Comparison of ENCODE assay signal across 8 mouse cellular contexts in the genomic region with DNA sequence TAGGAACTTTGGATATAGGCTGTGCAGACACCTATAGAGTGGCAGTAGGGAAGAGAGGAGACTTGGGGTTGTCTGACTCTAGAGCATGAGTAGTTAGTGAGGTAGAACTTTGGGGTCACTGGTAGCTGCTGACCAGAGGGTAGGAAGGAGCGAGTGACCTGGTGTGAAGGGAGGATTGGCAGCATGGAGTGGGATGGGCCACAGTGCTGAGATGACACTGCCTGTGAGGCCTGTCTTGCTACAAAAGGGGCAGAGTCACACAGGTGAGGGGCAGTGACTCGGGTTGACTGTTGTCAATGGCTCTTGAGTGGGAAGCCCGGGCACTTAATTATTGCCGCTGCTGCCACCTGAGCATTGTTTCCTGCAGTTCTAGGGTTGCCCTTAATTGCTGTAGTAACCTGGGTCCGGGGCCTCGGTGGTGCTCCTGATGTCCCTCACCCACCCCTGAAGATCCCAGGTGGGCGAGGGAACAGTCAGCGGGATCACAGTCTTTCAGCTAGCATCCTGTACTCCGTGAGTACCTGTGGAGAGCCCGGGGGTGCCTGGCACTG. TPM values are rescaled to one million over a fixed set of nuclear protein-coding genes. Genes with fewer than 3 reads are reported as not detected.
A peak's percentile ranks its signal among the peaks of the same experiment; 100 is the strongest.
DNase-seq lines count a peak whose midpoint lies in the region; ATAC-seq lines count a peak whose summit lies in the region.
"Had no signal": no experiment of that assay in that cellular context is flagged by ENCODE, and none has a peak within 500 bp of the region (broad histone marks: within the 10 kb centered on the region; RNA-seq: fewer than 3 reads in every experiment).

No protein-coding gene starts in this region.

- peaks cover 17% of the 10 kb centered on the region for H3K4me1 ChIP-seq in lung, embryonic 16.5 days (replicated peaks; ENCODE audit: control insufficient read depth, insufficient read depth, low read length)
- peaks cover 51% of the 10 kb centered on the region for H3K4me1 ChIP-seq in forebrain, embryonic 12.5 days
- H3K4me1 ChIP-seq in limb, embryonic 12.5 days (replicated peaks): peaks cover 38% of the 10 kb centered on the region
- peaks cover 21% of the 10 kb centered on the region for H3K4me1 ChIP-seq in stomach, embryonic 14.5 days (ENCODE audit: control insufficient read depth, insufficient read depth, low read length)

- peak overlapping the region; percentile 91 for H3K9ac ChIP-seq in lung, embryonic 16.5 days (ENCODE audit: low read length)
- peak overlapping the region; percentile 94 for H3K9ac ChIP-seq in forebrain, embryonic 12.5 days
- peak overlapping the region; percentile 93 for H3K9ac ChIP-seq in limb, embryonic 12.5 days (replicated peaks)
- peak overlapping the region; percentile 95; the same call in 1 of the 2 replicates for H3K9ac ChIP-seq in stomach, embryonic 14.5 days (replicated peaks; ENCODE audit: low read depth, low read length)

- H3K4me2 ChIP-seq in lung, embryonic 16.5 days (ENCODE audit: low read depth, low read length): peak overlapping the region; percentile 96
- peak overlapping the region; percentile 99 for H3K4me2 ChIP-seq in forebrain, embryonic 12.5 days
- H3K4me2 ChIP-seq in limb, embryonic 12.5 days: peak overlapping the region; percentile 98
- H3K4me2 ChIP-seq in stomach, embryonic 14.5 days (replicated peaks; ENCODE audit: low read depth, low read length): peak overlapping the region; percentile 97

- 61% methylated on average over 10 of the region's 10 CpGs for WGBS in lung, embryonic 16.5 days
- WGBS in forebrain, embryonic 12.5 days: 83% methylated on average over 10 of the region's 10 CpGs
- 76% methylated on average over 10 of the region's 10 CpGs for WGBS in limb, embryonic 12.5 days
- WGBS in stomach, embryonic 14.5 days: 76% methylated on average over 10 of the region's 10 CpGs

- no peak overlapping the region for H3K27ac ChIP-seq in lung, embryonic 16.5 days (ENCODE audit: low read length)
- no peak overlapping the region for H3K27ac ChIP-seq in forebrain, embryonic 12.5 days
- H3K27ac ChIP-seq in limb, embryonic 12.5 days: no peak overlapping the region
- H3K27ac ChIP-seq in stomach, embryonic 14.5 days (ENCODE audit: low read length): no peak overlapping the region

- ATAC-seq in lung, embryonic 16.5 days (ENCODE audit: low read depth): no peak
- no peak for ATAC-seq in forebrain, embryonic 12.5 days (ENCODE audit: low FRiP score)
- no peak for ATAC-seq in limb, embryonic 12.5 days (ENCODE audit: insufficient number of reproducible peaks, insufficient read depth, low FRiP score, low TSS enrichment, low read depth)
- ATAC-seq in stomach, embryonic 14.5 days (ENCODE audit: insufficient number of reproducible peaks, insufficient read depth, low FRiP score, low read depth): no peak

- no peak for DNase-seq in lung, postnatal 10 days
- DNase-seq in layer of hippocampus, adult 9-10 months (ENCODE audit: low spot score): no peak
- no peak for DNase-seq in lung, postnatal 4 days

- no peaks in the 10 kb centered on the region for H3K27me3 ChIP-seq in lung, embryonic 16.5 days (ENCODE audit: control insufficient read depth, insufficient read depth, low read depth, low read length)
- H3K27me3 ChIP-seq in forebrain, embryonic 12.5 days: no peaks in the 10 kb centered on the region
- H3K27me3 ChIP-seq in limb, embryonic 12.5 days: peaks cover 2% of the 10 kb centered on the region
- no peaks in the 10 kb centered on the region for H3K27me3 ChIP-seq in stomach, embryonic 14.5 days (ENCODE audit: control insufficient read depth, insufficient read depth, low read length)

- H3K4me3 ChIP-seq in lung, embryonic 16.5 days (ENCODE audit: low read length): peak overlapping the region; percentile 73
- peak overlapping the region; percentile 85 for H3K4me3 ChIP-seq in forebrain, embryonic 12.5 days (replicated peaks)
- peak overlapping the region; percentile 77 for H3K4me3 ChIP-seq in limb, embryonic 12.5 days (replicated peaks)
- H3K4me3 ChIP-seq in stomach, embryonic 14.5 days (ENCODE audit: low read depth, low read length): peak overlapping the region; percentile 71

- peaks cover 7% of the 10 kb centered on the region for H3K36me3 ChIP-seq in lung, embryonic 16.5 days (ENCODE audit: control insufficient read depth, insufficient read depth, low read length)
- H3K36me3 ChIP-seq in forebrain, embryonic 12.5 days (replicated peaks): peaks cover 18% of the 10 kb centered on the region
- peaks cover 27% of the 10 kb centered on the region for H3K36me3 ChIP-seq in limb, embryonic 12.5 days
- H3K36me3 ChIP-seq in stomach, embryonic 14.5 days (ENCODE audit: control insufficient read depth, insufficient read depth, low read length): peaks cover 13% of the 10 kb centered on the region

- no peaks in the 10 kb centered on the region for H3K9me3 ChIP-seq in lung, embryonic 16.5 days (ENCODE audit: control insufficient read depth, low read length)
- no peaks in the 10 kb centered on the region for H3K9me3 ChIP-seq in forebrain, embryonic 12.5 days
- H3K9me3 ChIP-seq in limb, embryonic 12.5 days: no peaks in the 10 kb centered on the region
- H3K9me3 ChIP-seq in stomach, embryonic 14.5 days (ENCODE audit: control insufficient read depth, low read depth, low read length): no peaks in the 10 kb centered on the region

RNA-seq across cellular contexts. Expression of a gene that starts 1.5 kb away (rescaled TPM):
- polyA plus RNA-seq in lung, embryonic 16.5 days (2015; fragmentation: Nextera tagmentation; extraction: Ambion mirVana): 1,799 and 1,972 TPM in 2 replicates
- polyA plus RNA-seq in forebrain, embryonic 12.5 days (2016; fragmentation: Nextera tagmentation; extraction: Ambion mirVana): 1,463 and 1,490 TPM in 2 replicates
- 1,783 and 1,832 TPM in 2 replicates for polyA plus RNA-seq in limb, embryonic 12.5 days (2016; fragmentation: Nextera tagmentation; extraction: Ambion mirVana)
- polyA plus RNA-seq in stomach, embryonic 14.5 days (2014; fragmentation: Nextera tagmentation; extraction: Ambion mirVana): 1,724 and 1,898 TPM in 2 replicates

RNA-seq across cellular contexts. Expression of a gene that starts 14.6 kb away (rescaled TPM):
- polyA plus RNA-seq in lung, embryonic 16.5 days (2015; fragmentation: Nextera tagmentation; extraction: Ambion mirVana): 1.3 and 2.6 TPM in 2 replicates
- 0.27 and 0.36 TPM in 2 replicates for polyA plus RNA-seq in forebrain, embryonic 12.5 days (2016; fragmentation: Nextera tagmentation; extraction: Ambion mirVana)
- polyA plus RNA-seq in limb, embryonic 12.5 days (2016; fragmentation: Nextera tagmentation; extraction: Ambion mirVana): 1.6 and 1.7 TPM in 2 replicates
- 0.45 and 1.4 TPM in 2 replicates for polyA plus RNA-seq in stomach, embryonic 14.5 days (2014; fragmentation: Nextera tagmentation; extraction: Ambion mirVana)
- polyA plus RNA-seq: large intestine, adult 2 months had no signal

RNA-seq across cellular contexts. Expression of a gene that starts 15.9 kb away (rescaled TPM):
- polyA plus RNA-seq in lung, embryonic 16.5 days (2015; fragmentation: Nextera tagmentation; extraction: Ambion mirVana): 0.15 and 0.44 TPM in 2 replicates
- 1.5 and 1.7 TPM in 2 replicates for polyA plus RNA-seq in forebrain, embryonic 12.5 days (2016; fragmentation: Nextera tagmentation; extraction: Ambion mirVana)
- 0.79 and 0.87 TPM in 2 replicates for polyA plus RNA-seq in limb, embryonic 12.5 days (2016; fragmentation: Nextera tagmentation; extraction: Ambion mirVana)
- polyA plus RNA-seq in stomach, embryonic 14.5 days (2014; fragmentation: Nextera tagmentation; extraction: Ambion mirVana): 0.07 and 0.23 TPM in 2 replicates

RNA-seq across cellular contexts. Expression of a gene that starts 22.9 kb away (rescaled TPM):
- polyA plus RNA-seq in lung, embryonic 16.5 days (2015; fragmentation: Nextera tagmentation; extraction: Ambion mirVana): 0.13 TPM in 1 of 2 replicates, not detected in the other
- polyA plus RNA-seq in forebrain, embryonic 12.5 days (2016; fragmentation: Nextera tagmentation; extraction: Ambion mirVana): 0.15 TPM in 1 of 2 replicates, not detected in the other
- polyA plus RNA-seq in limb, embryonic 12.5 days (2016; fragmentation: Nextera tagmentation; extraction: Ambion mirVana): not detected in 2 replicates
- not detected in 2 replicates for polyA plus RNA-seq in stomach, embryonic 14.5 days (2014; fragmentation: Nextera tagmentation; extraction: Ambion mirVana)

RNA-seq across cellular contexts. Expression of a gene that starts 27.1 kb away (rescaled TPM):
- polyA plus RNA-seq in lung, embryonic 16.5 days (2015; fragmentation: Nextera tagmentation; extraction: Ambion mirVana): 193 and 234 TPM in 2 replicates
- polyA plus RNA-seq in forebrain, embryonic 12.5 days (2016; fragmentation: Nextera tagmentation; extraction: Ambion mirVana): 274 and 289 TPM in 2 replicates
- polyA plus RNA-seq in limb, embryonic 12.5 days (2016; fragmentation: Nextera tagmentation; extraction: Ambion mirVana): 344 and 378 TPM in 2 replicates
- polyA plus RNA-seq in stomach, embryonic 14.5 days (2014; fragmentation: Nextera tagmentation; extraction: Ambion mirVana): 321 and 361 TPM in 2 replicates
